Mouse (Mus musculus) MEL (cell line): Measurements from ENCODE around the gene Prap1. TPM values are rescaled to one million over a fixed set of nuclear protein-coding genes. Genes with fewer than 3 reads are reported as not detected.

ENCODE experiments used
- DNase-seq: peaks from one replicate; pipeline ENCODE4 v3.0.0; 2011; ENCODE audit warnings: low read depth, low spot score
- H3K27ac ChIP-seq: 2 replicates; pipeline ENCODE4 v1.5.1; 2012; ENCODE audit warnings: low read depth, mild to moderate bottlenecking, control low read depth, low read length, moderate library complexity; ENCODE audit not compliant: control insufficient read depth
- H3K27me3 ChIP-seq, 2 experiments: fragments of 150-350 bp in 1 of 2; sonication (generic) in 1 of 2; 2 replicates each; pipeline ENCODE4 v1.6.1; 2012; ENCODE audit warnings: low read length in 2 of 2, mild to moderate bottlenecking in 2 of 2, improper control_type of control experiment in 1 of 2, moderate library complexity in 1 of 2; ENCODE audit not compliant: insufficient read depth in 2 of 2, control insufficient read depth in 1 of 2
- H3K36me3 ChIP-seq, 2 experiments: 2 replicates each; pipeline ENCODE4 v1.6.1; 2012 to 2014; ENCODE audit warnings: low read length in 2 of 2, improper control_type of control experiment in 1 of 2, inconsistent platforms in 1 of 2, mild to moderate bottlenecking in 1 of 2; ENCODE audit not compliant: insufficient read depth in 2 of 2, control insufficient read depth in 1 of 2
- H3K4me1 ChIP-seq, 2 experiments: fragments of 150-350 bp in 1 of 2; sonication (generic) in 1 of 2; 2 replicates each; pipeline ENCODE4 v1.6.1; 2012; ENCODE audit warnings: low read length in 2 of 2, improper control_type of control experiment in 1 of 2, mild to moderate bottlenecking in 1 of 2; ENCODE audit not compliant: insufficient read depth in 2 of 2, control insufficient read depth in 1 of 2
- H3K4me3 ChIP-seq, 2 experiments: fragments of 150-350 bp in 1 of 2; sonication (generic) in 1 of 2; 2 replicates each; pipeline ENCODE4 v1.5.1; 2012; ENCODE audit warnings: low read depth in 2 of 2, low read length in 2 of 2, mild to moderate bottlenecking in 2 of 2, moderate library complexity in 2 of 2, control low read depth in 1 of 2, improper control_type of control experiment in 1 of 2; ENCODE audit not compliant: control insufficient read depth in 1 of 2, insufficient read depth in 1 of 2
- H3K79me2 ChIP-seq: 2 replicates; pipeline ENCODE4 v1.6.1; 2012; ENCODE audit warnings: mild to moderate bottlenecking, low read length, moderate library complexity; ENCODE audit not compliant: control insufficient read depth, poor library complexity, insufficient read depth
- H3K9ac ChIP-seq: 2 replicates; pipeline ENCODE4 v1.6.1; 2012; ENCODE audit warnings: low read depth, mild to moderate bottlenecking, control low read depth, low read length, moderate library complexity; ENCODE audit not compliant: control insufficient read depth, poor library complexity, severe bottlenecking
- H3K9me3 ChIP-seq: fragments of 150-350 bp; sonication (generic); replicated peaks from 2 replicates; pipeline ENCODE4 v1.6.1; 2012; ENCODE audit warnings: mild to moderate bottlenecking, low read length, improper control_type of control experiment, moderate library complexity; ENCODE audit not compliant: insufficient read depth
- CHD1 ChIP-seq: IDR thresholded peaks from 2 replicates; pipeline ENCODE4 v1.6.1; 2012; ENCODE audit warnings: low read depth, mild to moderate bottlenecking, inconsistent platforms, low read length, improper control_type of control experiment
- CHD2 ChIP-seq: IDR thresholded peaks from 2 replicates; pipeline ENCODE4 v1.6.1; 2011; ENCODE audit warnings: low read length, improper control_type of control experiment
- CTCF ChIP-seq, 3 experiments: IDR thresholded peaks in 2 of 3; conservative IDR thresholded peaks in 1 of 3; 2 replicates each; pipeline ENCODE4 v1.5.1; 2011 to 2012; ENCODE audit warnings: low read length in 3 of 3, low read depth in 2 of 3, mild to moderate bottlenecking in 2 of 3, improper control_type of control experiment in 1 of 3, inconsistent platforms in 1 of 3, mixed read lengths in 1 of 3, moderate library complexity in 1 of 3; ENCODE audit not compliant: control insufficient read depth in 1 of 3, insufficient read depth in 1 of 3, poor library complexity in 1 of 3, severe bottlenecking in 1 of 3
- E2F4 ChIP-seq: IDR thresholded peaks from 2 replicates; pipeline ENCODE4 v1.6.1; 2011; ENCODE audit warnings: low read depth, low read length, improper control_type of control experiment, borderline replicate concordance
- ELF1 ChIP-seq: IDR thresholded peaks from 2 replicates; pipeline ENCODE4 v1.6.1; 2014; ENCODE audit warnings: low read depth, mild to moderate bottlenecking, inconsistent platforms, low read length, improper control_type of control experiment, moderate library complexity
- MAFK ChIP-seq: IDR thresholded peaks from 2 replicates; pipeline ENCODE4 v1.6.1; 2011; ENCODE audit warnings: low read depth, mild to moderate bottlenecking, low read length, improper control_type of control experiment, borderline replicate concordance
- NELFE ChIP-seq: IDR thresholded peaks from 2 replicates; pipeline ENCODE4 v1.6.1; 2011; ENCODE audit warnings: low read depth, low read length, improper control_type of control experiment
- POLR2A ChIP-seq, 2 experiments: IDR thresholded peaks; 2 replicates each; pipeline ENCODE4 v1.6.1; 2011 to 2012; ENCODE audit warnings: low read length in 2 of 2, mild to moderate bottlenecking in 2 of 2, control low read depth in 1 of 2, improper control_type of control experiment in 1 of 2, low read depth in 1 of 2, moderate library complexity in 1 of 2; ENCODE audit not compliant: control insufficient read depth in 1 of 2, insufficient read depth in 1 of 2, poor library complexity in 1 of 2
- POLR2AphosphoS5 ChIP-seq: IDR thresholded peaks from 2 replicates; pipeline ENCODE4 v1.6.1; 2012; ENCODE audit warnings: low read depth, borderline replicate concordance, mild to moderate bottlenecking, inconsistent platforms, low read length, moderate library complexity, mixed read lengths
- RAD21 ChIP-seq: IDR thresholded peaks from 2 replicates; pipeline ENCODE4 v1.6.1; 2011; ENCODE audit warnings: mild to moderate bottlenecking, low read depth, low read length, improper control_type of control experiment
- SMC3 ChIP-seq: IDR thresholded peaks from 2 replicates; pipeline ENCODE4 v1.6.1; 2011; ENCODE audit warnings: low read depth, low read length, improper control_type of control experiment
- TAL1 ChIP-seq: IDR thresholded peaks from 2 replicates; pipeline ENCODE4 v1.6.1; 2012; ENCODE audit warnings: mild to moderate bottlenecking, inconsistent platforms, low read length, moderate library complexity, mixed read lengths
- TBP ChIP-seq: IDR thresholded peaks from 2 replicates; pipeline ENCODE4 v1.8.0; 2011; ENCODE audit warnings: low read depth, low read length, improper control_type of control experiment
- TCF12 ChIP-seq: IDR thresholded peaks from 2 replicates; pipeline ENCODE4 v1.6.1; 2014; ENCODE audit warnings: low read depth, mild to moderate bottlenecking, inconsistent platforms, low read length, improper control_type of control experiment, moderate library complexity
- UBTF ChIP-seq: IDR thresholded peaks from 2 replicates; pipeline ENCODE4 v1.6.1; 2012; ENCODE audit warnings: low read depth, mild to moderate bottlenecking, inconsistent platforms, low read length, improper control_type of control experiment, moderate library complexity, borderline replicate concordance; ENCODE audit not compliant: insufficient read depth
- USF2 ChIP-seq, 2 experiments: IDR thresholded peaks; 2 replicates each; pipeline ENCODE4 v1.6.1; 2011 to 2012; ENCODE audit warnings: improper control_type of control experiment in 2 of 2, low read length in 2 of 2, borderline replicate concordance in 1 of 2, inconsistent platforms in 1 of 2, low read depth in 1 of 2, mild to moderate bottlenecking in 1 of 2; ENCODE audit not compliant: insufficient read depth in 1 of 2
- ZC3H11A ChIP-seq: IDR thresholded peaks from 2 replicates; pipeline ENCODE4 v1.6.1; 2012; ENCODE audit warnings: low read depth, mild to moderate bottlenecking, inconsistent platforms, low read length, improper control_type of control experiment
- ZMIZ1 ChIP-seq: IDR thresholded peaks from 2 replicates; pipeline ENCODE4 v1.6.1; 2012; ENCODE audit warnings: low read depth, mild to moderate bottlenecking, inconsistent platforms, low read length, improper control_type of control experiment, moderate library complexity
- ZNF384 ChIP-seq: IDR thresholded peaks from 2 replicates; pipeline ENCODE4 v1.6.1; 2012; ENCODE audit warnings: low read depth, mild to moderate bottlenecking, inconsistent platforms, low read length, improper control_type of control experiment
- polyA plus RNA-seq, 2 experiments: library from polyadenylated mRNA; stranded (reverse) in 1 of 2; unstranded in 1 of 2; fragments of >175 nt in 1 of 2; fragments of >200 nt in 1 of 2; gene quantifications; 2 replicates each; pipeline versions ENCODE4 v1.2.1 to v1.2.4; 2012; ENCODE audit warnings: low replicate concordance in 2 of 2, low read depth in 1 of 2; ENCODE audit not compliant: insufficient read length in 2 of 2, insufficient read depth in 1 of 2, missing spikeins in 1 of 2
- total RNA-seq: library from RNA; depleted of rRNA; stranded (reverse); fragments of 300-350 nt; gene quantifications from 2 replicates; pipeline ENCODE4 v1.2.3, GENCODE M21; 2012

The Prap1 gene
- total and polyA plus RNA-seq, 3 experiments, result not detected

GRCm38 (mm10) chr7:140061832-140062130 is 31.4 kb upstream of the Prap1 start:
- H3K27me3 ChIP-seq, result no peaks in the 10 kb centered on the region; a peak in 1 of 4 replicates

GRCm38 (mm10) chr7:140062307-140062706 is 30.9 kb upstream of the Prap1 start:
- H3K4me3 ChIP-seq, result no peak overlapping the region
- no peak overlapping the region for H3K27ac ChIP-seq
- H3K9me3 ChIP-seq, result no peaks in the 10 kb centered on the region
- no peaks in the 10 kb centered on the region for H3K4me1 ChIP-seq
- no peak for DNase-seq
- H3K9ac ChIP-seq, result no peak overlapping the region
- no peaks in the 10 kb centered on the region; a peak in 1 of 4 replicates for H3K27me3 ChIP-seq
- TF ChIP-seq POLR2A (IDR thresholded peaks at IDR 0.05; ENCODE audit: control insufficient read depth in 1 of 2, insufficient read depth in 1 of 2, low read depth in 1 of 2, low read length in 2 of 2, poor library complexity in 1 of 2), result no peak
- no peak for TF ChIP-seq ZC3H11A
- TF ChIP-seq POLR2AphosphoS5, result no peak
- TF ChIP-seq NELFE, result no peak
- TF ChIP-seq MAFK, result no peak
- TF ChIP-seq TBP, result no peak
- TF ChIP-seq CTCF (IDR thresholded peaks at IDR 0.05 in 2 of 3, conservative IDR thresholded peaks at IDR 0.05 in 1 of 3; ENCODE audit: control insufficient read depth in 1 of 3, insufficient read depth in 1 of 3, low read depth in 2 of 3, low read length in 3 of 3, poor library complexity in 1 of 3, severe bottlenecking in 1 of 3), result peak in 2 of 3 experiments; percentile 32 to 39; a peak in 4 of 6 replicates
- TF ChIP-seq TCF12, result no peak
- TF ChIP-seq ZMIZ1, result no peak
- TF ChIP-seq CHD1, result no peak
- no peak for TF ChIP-seq RAD21
- no peak for TF ChIP-seq CHD2
- TF ChIP-seq USF2 (IDR thresholded peaks at IDR 0.05; ENCODE audit: borderline replicate concordance in 1 of 2, insufficient read depth in 1 of 2, low read depth in 1 of 2, low read length in 2 of 2), result no peak
- TF ChIP-seq ZNF384, result no peak
- no peak for TF ChIP-seq E2F4
- TF ChIP-seq TAL1, result no peak
- TF ChIP-seq SMC3, result peak; percentile 41
- H3K36me3 ChIP-seq, result no peaks in the 10 kb centered on the region
- H3K79me2 ChIP-seq, result no peaks in the 10 kb centered on the region

More at GRCm38 (mm10) chr7:140061832-140062130, 31.4 kb upstream of the Prap1 start:
- TF ChIP-seq ELF1, result no peak
- TF ChIP-seq TAL1, result no peak
- TF ChIP-seq USF2 (IDR thresholded peaks at IDR 0.05; ENCODE audit: borderline replicate concordance in 1 of 2, insufficient read depth in 1 of 2, low read depth in 1 of 2, low read length in 2 of 2), result no peak
- no peak for TF ChIP-seq UBTF
- no peak overlapping the region for H3K9ac ChIP-seq
- no peak overlapping the region for H3K27ac ChIP-seq
- H3K9me3 ChIP-seq, result no peaks in the 10 kb centered on the region
- H3K4me3 ChIP-seq, result no peak overlapping the region
- no peaks in the 10 kb centered on the region for H3K79me2 ChIP-seq
- H3K36me3 ChIP-seq, result no peaks in the 10 kb centered on the region
- DNase-seq, result no peak
- H3K4me1 ChIP-seq, result no peaks in the 10 kb centered on the region
